Mouse (Mus musculus) liver, embryonic 11.5 days (tissue): ENCODE data around the gene Mfsd4b1. TPM values are rescaled to one million over a fixed set of nuclear protein-coding genes. Genes with fewer than 3 reads are reported as not detected.

Experiments
- polyA plus RNA-seq: library from polyadenylated mRNA; unstranded; fragments of >200 nt; fragmentation: Nextera tagmentation; extraction: Ambion mirVana; gene quantifications from 2 replicates; pipeline ENCODE4 v1.2.1, GENCODE M21; 2014

Mfsd4b1 gene
- polyA plus RNA-seq, 1 experiment from 2014 or later = 0.34 TPM

Other genes starting within 250 kb of the Mfsd4b1 start
- gene Mfsd4b4, start 126.0 kb downstream of the Mfsd4b1 start, polyA plus RNA-seq = 3.4 and 4.1 TPM in 2 replicates
- gene Mfsd4b2, start 98.3 kb downstream of the Mfsd4b1 start, polyA plus RNA-seq = not detected in 2 replicates
- gene Mfsd4b3, start 65.1 kb downstream of the Mfsd4b1 start, polyA plus RNA-seq = 0.78 and 0.83 TPM in 2 replicates
- gene Mfsd4b5, start 38.6 kb downstream of the Mfsd4b1 start, polyA plus RNA-seq = 0.10 and 0.12 TPM in 2 replicates
- gene Slc16a10, start 117.0 kb upstream of the Mfsd4b1 start, polyA plus RNA-seq = 46.9 and 49.2 TPM in 2 replicates
- 109 and 113 TPM in 2 replicates for gene Rpf2, start 221.8 kb upstream of the Mfsd4b1 start, polyA plus RNA-seq
- gene Gtf3c6, start 232.8 kb upstream of the Mfsd4b1 start, polyA plus RNA-seq = 89.0 and 117 TPM in 2 replicates